Mouse (Mus musculus) CH12F3 (cell line): ENCODE data around the gene Sik3.

Experiments
- in situ Hi-C: fragments of 300-500 bp; cut with MboI; formaldehyde crosslinking; loops from 2 replicates; pipeline ENCODE4 v1.14.3; 2020; ENCODE audit warnings: low sequenced_read_pairs

The Sik3 gene

DNA sequence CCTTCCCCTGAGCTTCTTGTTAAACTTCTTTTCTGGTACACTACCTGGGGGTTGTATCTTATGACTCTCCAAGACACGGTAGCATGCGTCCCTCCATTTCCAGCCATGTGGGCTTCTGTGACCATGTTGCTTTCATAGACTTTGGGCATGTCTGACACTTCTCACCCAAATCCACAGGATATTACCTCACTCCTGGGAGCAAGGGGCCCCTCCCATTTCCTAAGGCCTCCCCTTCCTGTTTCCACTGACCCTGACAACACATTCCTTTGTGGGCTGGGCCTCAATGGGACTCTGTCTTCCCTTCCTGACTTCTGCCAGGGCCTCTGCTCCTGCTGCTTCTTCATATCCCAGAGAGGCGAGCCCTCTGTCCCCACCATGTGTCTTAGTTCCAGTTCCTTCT, 244.9 kb downstream of the Sik3 start:
- in situ Hi-C loops = no loop called here

DNA sequence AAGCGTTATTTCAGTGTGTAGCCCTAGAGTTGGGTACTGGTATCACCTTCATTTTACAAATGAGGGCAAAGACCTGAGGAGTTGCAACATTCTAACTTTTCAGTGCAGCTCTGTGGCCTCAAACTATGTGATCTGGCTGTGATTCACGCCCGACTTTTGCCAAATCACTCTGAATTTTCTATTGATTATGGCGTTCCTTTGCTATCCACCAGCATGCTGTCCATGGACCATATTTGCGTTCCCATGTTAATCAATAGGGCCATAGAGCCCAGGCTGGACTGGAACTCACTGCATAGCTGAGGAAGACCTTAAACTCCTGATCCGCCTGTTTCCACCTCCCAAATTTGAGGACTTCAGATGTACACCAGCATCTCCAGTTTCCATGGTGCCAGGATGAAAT, 246.5 kb downstream of the Sik3 start:
- in situ Hi-C loops = no loop called here

DNA sequence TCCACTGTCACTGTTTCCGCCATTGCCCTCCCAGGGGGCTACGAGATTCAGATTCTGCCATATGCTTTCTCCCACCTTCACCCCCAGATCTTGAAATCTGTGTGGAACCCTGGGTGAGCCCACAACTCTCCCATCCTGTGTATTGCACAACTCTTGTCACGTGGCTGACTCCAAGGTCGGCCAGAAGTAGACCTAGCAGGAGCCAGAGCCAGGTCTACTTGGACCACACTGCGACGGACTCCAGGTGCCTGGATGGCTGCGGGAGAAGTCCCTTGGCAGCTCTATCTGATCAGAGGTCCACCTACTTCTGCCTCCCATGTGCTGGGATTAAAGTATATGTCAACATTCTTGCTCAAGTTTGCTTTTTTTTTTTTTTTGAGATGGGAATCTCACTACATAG, 248.5 kb downstream of the Sik3 start:
- in situ Hi-C loops = no loop called here

DNA sequence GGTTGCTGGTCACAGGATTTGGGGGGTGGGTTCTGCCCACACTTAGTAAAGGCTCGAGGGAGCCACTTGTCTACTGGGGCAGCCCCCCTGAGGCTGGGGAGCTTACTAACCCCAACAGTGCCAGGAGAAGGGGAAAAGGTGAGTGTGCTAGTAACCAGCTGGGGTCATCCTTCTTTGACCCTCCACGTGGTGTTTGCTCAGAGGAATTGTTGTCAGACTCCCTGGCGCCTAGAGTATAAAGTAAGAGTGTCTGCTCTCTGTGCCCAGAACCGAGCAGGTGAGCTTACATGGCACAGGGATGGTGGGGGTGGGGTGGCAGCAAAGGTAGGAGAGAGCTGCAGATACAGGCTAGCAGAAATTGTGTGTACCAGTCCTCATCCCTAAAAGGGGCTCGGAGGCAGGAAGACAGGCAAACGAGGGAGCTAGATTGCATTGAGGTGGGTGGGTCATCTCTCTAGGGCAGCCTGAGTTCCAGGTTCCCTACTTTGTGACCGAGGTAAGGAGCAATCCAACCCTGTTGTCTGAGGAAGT, 255.8 kb downstream of the Sik3 start, which contains the start of gene Apoa5:
Gene Apoa5 (plus strand): TSS at position 291 of the 531 bp plus-strand sequence.
- in situ Hi-C loops = no loop called here

DNA sequence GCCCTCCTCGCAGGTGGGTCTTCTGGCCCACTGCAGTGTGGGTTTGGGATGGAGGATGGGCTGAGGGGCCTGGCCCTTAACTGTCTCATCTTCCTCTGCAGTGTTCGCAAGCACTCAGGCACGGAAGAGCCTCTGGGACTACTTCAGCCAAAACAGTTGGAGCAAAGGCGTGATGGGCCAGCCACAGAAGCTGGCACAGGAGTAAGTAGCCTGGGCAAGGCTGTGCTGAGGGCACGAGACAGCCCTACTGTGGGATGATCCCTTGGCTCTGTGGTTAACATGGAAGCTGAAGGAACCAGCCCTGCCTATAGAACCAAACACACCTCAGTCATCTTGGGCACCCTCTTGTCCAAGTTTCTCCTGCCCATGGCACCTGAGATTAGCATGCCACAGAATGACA, 256.5 kb downstream of the Sik3 start:
- in situ Hi-C loops = no loop called here

DNA sequence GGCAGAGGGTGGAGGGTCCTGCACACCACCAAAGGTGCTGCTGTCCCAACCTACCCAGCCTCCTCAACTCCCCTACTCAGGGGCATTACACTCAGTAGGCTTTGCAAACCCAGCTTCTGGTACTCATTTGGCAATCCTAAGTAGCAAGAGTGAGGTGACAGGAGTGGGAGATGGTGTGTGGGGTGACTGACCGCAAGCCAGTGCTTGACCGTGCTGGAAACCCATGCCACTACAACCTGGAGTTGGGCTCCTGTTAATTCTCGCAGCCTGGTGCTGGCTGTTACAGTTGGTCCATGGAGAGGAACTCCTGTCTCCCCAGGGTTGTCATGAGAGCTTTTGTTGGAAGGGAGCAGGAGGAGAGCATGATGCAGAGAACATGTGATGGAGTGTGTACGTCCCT, 258.2 kb downstream of the Sik3 start:
- in situ Hi-C loops = no loop called here

DNA sequence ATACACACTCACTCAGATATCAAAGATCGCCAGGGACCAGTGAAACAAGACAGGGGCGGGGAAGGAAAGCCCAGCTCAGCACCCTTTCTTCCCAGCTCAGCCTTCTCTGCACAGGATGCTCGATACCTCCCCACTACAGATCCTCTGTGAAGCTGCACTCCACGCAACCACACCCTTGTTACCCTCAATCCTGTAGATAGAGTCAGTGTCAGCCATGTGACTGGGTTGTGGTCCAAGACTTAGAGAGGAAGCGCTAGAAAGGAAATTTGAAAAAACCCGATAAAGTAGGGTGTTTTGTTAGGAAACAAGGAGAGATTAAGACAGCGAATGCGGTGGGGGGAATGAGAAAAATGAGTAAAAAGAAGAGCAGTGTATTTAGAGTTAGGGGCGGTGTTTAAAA, 259.4 kb downstream of the Sik3 start:
- in situ Hi-C loops = no loop called here

DNA sequence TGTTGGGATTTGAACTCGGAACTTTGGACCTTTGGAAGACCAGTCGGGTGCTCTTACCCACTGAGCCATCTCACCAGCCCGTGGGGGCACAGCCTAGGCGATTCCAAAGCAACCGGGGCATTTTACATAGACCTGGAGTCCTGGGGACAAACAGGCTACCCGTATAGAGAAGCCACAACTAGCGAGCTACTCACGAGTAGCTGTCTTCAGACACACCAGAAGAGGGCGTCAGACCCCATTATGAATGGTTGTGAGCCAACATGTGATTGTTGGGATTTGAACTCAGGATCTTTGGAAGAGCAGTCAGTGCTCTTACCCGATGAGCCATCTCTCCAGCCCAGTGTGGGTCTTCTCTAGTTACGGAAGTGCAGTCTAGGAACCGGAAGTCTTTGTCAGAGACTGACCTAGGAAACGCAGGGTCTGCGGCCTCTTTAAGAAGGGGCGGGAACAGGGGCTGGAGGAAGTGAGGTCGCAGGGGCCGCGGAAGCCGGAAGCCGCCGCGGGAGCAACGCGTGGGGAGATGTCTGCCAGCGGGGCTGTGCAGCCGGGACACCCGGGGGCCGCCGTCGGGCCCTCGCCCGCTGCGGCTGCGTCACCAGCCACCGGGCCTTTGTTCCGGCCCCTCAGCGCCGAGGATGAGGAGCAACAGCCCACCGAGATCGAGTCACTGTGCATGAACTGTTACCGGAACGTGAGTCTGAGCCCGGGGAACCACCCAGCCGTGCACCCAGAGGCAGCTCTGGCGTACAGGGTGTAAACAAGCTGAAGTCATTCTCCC, 260.2 kb downstream of the Sik3 start, which contains the start of gene Zpr1:
Gene Zpr1 (plus strand): TSS at position 388 of the 778 bp plus-strand sequence.
- in situ Hi-C loops = no loop called here
